Mouse (Mus musculus) urinary bladder, adult 2 months (tissue): ENCODE measurements around the gene Gm20896. TPM values are rescaled to one million over a fixed set of nuclear protein-coding genes. Genes with fewer than 3 reads are reported as not detected.
"Not testable (repeated sequence)": the region's sequence is repeated elsewhere in the genome, so short reads cannot be mapped to it uniquely, and the experiment has no call there.

Experiments used
- DNase-seq: peaks from one replicate; pipeline ENCODE4 v3.0.0; 2022; ENCODE audit warnings: low spot score
- polyA plus RNA-seq: library from polyadenylated mRNA; depleted of rRNA; stranded (reverse); fragments of >200 nt; gene quantifications from 2 replicates; pipeline ENCODE4 v1.2.3, GENCODE M21; 2012; rRNA removed

The Gm20896 gene
- polyA plus RNA-seq, result not detected in 2 replicates

GRCm38 (mm10) chrY:35921426-35921825 lies at the start of gene Gm20896:
Gm20896 (minus strand) TSS chrY:35921526.
- not testable (repeated sequence) for DNase-seq
